Mouse (Mus musculus) cerebellum, adult 8-10 months (tissue): Measurements from ENCODE around the gene Asic2.

Source experiments
- DNase-seq: peaks from one replicate; pipeline ENCODE4 v3.0.0; 2022

Gene Asic2

DNA sequence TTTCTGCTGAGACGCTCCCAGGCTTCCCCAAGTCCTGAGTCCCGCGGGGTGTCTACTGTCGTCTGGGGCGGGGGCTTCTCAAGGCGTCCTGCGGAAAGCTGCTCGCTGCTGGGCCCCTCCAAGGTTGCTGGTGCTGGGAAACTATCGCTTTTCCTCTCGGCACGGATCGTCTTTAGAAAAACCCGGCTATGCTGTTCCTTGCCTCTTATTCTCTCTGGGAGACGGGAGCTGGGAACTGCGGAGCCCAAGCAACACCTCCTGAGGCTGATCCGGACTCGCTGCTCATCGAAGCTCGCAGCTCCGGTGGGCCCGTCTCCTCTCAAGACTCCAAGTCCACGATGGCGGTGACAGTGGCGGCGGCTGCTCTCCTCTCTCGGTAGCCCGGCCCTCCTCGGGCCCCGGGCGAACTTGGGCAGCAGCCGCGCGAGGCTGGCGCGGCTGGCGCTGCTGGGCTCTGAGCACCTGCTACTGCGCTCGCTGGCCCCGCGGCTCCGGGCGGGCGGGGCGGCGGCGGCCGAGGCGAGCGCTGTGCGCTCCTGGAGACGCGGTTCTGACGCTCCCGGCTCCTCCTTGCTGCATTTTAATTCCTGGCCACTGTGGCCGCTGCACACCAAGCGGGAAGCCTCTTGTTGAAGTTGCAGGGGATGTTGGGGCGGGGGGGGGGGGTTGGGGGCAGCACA is 815.0 kb downstream of the Asic2 start:
- peak; percentile 44 for DNase-seq

DNA sequence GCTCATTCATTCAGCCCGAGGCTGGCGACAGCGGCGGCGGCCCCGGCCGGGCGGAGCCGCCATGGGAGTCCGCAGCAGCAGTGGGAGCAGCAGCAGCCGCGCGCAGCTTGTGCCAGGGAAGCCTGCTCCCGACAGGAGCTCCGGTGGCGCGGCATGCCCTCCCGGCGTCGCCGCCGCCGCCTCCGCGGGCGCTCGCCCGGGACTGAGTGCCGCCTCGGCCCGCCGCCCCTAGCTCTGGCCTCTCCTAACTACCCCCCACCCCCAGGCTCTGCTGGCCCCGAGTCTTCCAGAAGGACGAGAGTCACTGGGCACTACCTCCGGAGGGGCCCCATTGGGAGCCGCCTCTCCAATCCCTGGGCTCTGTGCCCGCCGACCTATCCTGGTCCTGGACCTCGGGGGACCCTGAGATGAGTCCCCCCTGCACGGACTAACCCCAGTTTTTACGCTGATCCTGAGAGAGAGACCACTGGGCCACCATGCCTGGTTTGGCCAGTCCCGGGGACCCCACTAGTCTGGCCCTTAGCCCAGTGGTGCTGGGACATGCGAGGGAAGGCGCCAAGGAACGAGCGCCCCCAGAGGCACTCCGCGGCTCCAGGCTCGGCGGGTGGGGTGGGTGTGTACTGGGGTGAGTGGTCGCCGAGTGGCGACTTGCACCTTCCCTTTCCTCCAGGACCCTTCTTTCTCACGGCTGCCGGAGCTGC is 815.6 kb downstream of the Asic2 start:
- DNase-seq = peak; percentile 49

DNA sequence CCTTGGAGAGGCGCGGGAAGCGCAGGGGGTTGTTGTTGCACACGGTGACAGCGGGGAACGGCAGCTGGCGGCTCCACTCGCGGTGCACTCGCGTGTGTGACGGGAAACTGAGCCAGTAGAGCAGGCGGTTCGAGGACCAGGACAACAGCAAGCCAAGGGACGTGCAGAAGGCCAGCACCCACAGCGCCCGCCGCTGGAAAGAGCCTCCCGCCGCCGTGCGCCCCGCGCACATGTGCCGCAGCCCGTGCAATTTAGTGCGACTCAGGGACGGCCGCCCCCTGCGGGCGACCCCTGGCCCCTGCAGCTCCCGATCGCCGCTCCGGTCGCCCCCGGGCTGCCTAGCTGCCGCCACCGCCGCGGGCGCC is 816.3 kb downstream of the Asic2 start:
- DNase-seq = peak; percentile 39

DNA sequence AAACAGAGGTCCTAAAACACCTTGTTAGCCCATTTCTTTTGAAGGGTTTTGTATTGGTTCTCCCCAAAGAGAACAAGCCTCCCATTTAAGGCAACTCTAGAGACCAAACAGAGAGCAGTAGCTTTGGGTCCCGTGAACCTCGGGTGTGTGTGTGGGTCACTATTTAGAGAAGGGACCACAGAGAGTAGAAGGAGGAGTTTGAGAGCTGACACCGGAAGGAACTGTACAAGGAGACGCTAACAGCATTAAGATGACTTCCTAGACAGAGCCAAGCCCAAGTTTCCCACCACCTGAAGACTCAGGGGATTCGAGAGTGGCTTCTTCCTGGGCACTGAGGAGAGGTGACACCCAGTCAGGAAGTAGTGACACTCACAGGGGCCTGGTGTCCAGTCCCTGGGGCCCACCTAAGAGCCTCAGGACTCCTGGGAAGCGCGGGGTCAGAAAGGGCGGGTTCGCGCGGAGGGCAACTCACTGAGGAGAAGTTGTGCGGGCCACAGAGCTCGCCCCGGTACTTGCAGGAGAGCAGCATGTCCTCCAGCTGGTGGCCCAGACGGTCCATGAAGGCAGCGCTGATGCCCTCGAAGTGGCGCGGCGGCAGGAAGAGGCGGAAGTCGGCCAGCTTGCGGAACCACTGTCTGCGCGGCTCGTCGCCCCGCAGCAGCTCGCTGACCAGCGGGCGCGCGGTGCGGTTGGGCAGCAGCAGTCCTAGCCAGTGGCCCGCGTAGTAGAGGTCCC is 816.8 kb downstream of the Asic2 start:
- no peak for DNase-seq

DNA sequence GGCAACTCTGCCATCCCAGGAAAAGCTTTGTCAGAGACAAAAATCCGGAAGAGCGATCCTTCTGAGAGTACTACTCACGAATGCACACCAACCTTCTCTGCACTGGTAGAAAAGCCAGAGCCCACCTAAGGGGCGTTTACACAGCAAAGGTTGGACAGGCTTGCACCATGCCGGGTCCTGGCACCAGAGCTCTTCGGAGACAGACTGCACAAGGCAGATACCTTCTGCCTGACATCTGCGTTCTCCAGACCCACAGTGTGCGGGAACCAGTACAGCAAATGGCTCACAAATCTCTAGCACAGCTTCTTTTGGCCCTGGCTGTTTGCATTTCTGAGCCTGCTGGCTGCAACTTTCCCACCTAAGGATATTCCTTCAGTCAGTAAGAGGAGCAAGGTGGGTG is 817.6 kb downstream of the Asic2 start:
- DNase-seq = peak; percentile 43

DNA sequence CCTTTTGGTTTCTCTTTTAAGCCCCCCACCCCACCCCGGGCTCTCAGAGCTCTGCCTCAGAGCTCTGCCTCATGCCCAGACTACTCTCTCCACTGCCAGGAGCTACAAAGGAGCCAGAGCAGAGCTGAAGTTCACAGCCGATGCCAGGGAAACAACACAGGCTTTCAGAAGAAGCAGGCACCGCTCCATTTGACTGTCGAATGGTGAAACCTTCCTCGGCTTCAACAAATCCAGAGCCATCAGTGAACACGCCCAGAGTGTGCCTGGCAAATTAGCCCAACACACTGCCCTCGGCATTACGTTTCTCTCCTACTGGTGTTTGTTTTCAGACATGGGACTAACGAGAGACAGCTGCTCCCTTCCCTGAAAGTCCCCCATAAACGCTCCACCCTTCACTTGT is 819.8 kb downstream of the Asic2 start:
- no peak for DNase-seq

DNA sequence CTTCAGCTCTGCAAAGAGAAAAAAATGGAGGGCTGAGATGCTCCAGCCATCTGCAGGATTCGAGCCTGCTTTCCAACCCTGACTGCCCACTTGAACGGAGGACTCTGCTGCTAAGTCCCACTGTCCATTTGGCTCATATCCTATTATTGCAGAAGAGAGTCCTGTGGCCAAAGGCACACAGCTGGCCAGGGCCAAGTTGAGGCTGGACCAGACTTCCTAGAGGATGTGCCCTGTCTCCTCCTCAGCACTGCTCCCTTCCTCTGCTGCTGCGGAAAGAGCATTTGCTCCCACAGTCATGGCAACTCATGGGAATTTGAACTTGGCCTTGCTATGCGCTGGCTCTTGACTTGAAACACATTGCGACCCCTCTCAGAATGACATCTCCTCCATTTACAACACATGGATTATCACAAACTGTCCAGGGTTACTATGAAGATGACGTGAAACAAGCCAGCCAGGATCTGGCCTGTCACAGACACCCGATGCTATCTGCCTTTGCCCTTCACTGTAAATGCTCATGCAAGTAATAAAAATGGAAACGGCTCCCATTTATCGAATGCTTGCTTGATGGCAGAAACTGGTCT is 821.6 kb downstream of the Asic2 start:
- no peak for DNase-seq

DNA sequence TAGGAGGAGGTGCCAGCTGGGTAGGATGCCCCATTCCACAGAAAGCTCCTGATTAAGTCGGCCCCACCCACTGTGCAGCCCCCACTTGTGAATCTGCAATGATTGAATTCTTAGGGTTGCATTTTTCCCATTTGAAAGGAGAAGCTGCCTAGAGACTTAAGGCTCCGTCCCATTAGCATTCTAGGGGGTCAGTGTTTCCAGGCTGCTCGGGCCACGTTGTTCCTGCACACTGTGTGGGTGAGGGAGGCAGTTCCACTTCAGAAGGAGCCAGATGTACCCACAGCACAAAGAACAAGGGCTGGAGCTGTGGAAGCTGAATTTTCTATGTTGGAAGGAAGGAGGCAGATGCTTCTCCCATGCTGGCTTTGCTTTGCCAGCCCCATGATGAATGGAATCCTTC is 833.1 kb downstream of the Asic2 start:
- DNase-seq = no peak

DNA sequence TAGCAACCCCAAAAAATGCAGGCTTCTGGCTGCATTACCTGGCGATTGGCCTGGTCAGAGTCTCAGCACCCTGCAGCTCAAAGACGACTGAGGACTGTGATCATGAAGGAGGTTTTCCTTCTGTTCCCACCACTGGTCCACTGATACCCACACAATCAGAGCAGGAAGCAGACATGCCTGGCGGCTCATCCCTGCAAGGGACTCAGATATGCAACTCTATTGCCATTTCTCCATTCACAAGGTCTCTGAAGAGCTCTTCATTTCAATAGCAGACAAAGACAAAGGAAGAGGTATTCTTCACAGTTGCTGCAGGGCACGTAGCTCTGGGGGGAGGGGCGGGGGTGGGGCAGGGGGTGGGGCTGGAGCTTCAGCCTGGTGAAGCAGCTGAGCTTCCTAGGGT is 834.3 kb downstream of the Asic2 start:
- DNase-seq = no peak

DNA sequence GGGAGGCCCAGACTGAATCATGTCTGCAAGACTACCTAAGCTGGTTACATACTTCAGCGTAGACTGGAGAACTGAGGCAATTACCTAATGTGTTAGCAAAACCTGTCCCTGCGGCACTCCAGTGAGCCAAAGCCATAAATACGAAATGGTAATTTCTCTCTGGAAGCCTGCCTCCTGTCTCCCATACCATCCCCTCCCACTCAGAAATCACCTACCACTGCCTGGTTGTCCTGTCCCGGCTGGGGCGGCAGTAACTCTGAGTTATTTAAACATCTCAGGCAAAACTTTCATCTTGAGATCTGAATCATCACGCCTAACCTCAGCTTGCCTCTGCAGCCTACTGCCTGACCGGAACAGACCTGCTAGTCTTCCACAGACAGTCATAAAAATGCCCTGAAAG is 835.6 kb downstream of the Asic2 start:
- DNase-seq = no peak

DNA sequence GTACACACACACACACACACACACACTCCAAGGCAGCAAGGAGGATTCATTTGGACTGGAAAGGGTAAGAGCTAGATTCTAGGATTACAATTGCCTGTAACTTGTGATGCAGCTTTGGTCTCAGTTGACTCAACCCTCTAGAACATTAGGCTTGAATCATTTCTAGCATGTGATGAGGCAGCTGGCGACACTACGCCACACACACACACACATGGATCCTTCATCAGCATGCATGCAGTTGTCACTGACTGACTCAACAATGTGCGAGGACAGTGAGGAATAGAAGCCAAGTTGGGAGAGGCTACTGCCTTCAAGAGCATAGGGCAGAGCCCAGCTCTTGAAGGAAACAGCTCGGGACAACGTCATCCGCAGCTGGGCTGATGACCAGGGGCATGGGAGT is 843.9 kb downstream of the Asic2 start:
- DNase-seq = no peak

DNA sequence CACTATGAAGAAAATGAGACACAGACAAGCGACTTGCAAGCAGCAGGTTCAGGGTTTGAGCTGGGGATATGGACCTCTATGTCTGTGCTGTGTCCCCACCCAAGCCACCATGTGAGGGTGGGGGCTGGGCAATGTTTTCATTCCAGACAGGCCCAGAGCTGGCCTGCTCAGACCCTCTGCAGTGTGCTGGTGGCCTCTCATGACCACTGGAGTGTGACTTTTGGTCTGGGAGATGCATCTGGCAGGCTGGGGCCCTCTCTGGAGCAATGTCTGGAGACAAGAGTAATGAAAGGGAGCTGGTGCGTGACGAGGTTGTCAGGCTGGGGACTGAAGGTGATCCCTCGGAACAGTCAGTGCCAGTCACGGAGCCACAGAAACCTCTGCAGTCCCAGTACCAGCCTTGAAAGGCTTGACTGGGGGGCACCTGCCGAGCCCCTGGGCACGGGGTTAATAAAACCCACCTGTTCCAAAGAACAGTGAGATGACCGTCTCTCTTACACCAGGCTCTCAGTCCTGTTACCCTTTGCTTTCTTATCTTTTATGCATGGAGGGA is 848.2 kb downstream of the Asic2 start:
- no peak for DNase-seq

DNA sequence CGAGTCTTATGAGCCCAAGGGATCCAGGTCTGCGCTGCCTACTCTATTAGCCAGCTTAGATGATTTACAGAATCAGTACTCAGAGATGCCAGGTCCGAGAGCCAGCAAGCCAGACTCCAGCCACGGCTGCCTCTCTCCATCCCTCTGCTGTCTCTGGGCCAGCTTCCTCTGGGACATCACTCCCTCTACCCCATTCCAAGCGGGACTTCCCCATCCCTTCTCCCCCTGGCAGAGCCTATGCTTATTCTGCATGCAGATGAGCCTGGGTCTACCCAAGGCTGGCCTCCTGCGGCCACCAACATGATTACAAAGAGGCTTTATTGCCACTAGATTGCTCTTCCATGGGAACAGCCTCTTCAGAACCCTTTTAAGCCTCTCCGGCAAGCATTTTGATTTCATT is 850.2 kb downstream of the Asic2 start:
- no peak for DNase-seq

DNA sequence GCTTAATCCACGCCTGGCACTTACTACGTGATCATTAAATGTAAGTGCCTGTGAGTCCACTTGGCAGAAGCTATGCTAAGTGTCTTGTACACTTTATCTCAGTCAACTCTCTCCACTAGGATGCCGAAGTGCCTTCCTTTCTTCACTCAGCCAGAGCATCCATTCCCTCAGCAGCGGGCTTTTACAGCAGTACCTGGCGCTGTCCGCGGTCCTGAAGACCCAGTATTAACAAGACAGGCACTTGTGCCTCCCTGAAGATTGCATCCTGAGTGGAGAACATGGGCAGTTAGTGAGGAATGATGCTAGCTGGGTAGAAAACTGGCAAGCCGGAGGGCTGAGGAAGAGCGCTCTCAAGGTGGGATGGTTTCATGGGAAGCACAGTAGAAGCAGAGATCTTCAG is 852.6 kb downstream of the Asic2 start:
- DNase-seq = no peak

DNA sequence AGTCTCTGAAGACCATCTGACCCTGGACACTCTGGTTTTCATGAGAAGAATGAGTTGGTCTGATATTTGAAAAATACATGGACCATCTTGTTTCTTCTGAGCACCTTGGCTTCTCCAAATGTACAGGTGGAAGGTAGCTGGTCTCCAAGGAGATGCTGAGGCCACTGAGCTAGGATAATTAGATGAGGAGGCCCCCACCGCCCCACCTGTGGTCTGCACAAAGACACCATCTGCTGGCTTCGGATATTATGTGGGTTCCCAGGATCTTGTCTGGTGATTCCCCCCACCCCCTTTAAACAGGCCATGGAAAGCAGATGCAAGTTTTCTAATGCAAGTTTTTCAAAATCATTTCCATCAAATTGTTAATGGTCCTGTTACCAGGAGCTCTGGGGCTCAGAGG is 856.6 kb downstream of the Asic2 start:
- no peak for DNase-seq

DNA sequence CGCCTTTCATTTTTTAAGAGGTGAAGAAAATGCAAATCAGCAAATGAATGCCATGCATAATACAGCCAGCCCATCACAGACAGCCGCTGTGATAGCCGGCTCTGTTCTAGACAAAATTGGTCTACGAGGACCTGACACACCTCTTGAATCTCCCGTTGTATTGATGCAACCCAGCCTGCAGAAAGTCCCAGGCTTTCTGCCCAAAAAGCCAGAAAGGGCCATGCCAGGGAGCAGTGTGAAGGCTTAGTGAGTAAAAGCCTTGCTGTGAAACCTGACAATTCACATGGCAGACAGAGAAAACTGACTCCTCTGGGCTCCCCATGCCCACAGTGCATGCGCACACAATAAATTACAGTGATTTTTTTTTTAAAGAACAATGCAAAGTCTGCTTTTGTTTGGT is 858.2 kb downstream of the Asic2 start:
- no peak for DNase-seq

DNA sequence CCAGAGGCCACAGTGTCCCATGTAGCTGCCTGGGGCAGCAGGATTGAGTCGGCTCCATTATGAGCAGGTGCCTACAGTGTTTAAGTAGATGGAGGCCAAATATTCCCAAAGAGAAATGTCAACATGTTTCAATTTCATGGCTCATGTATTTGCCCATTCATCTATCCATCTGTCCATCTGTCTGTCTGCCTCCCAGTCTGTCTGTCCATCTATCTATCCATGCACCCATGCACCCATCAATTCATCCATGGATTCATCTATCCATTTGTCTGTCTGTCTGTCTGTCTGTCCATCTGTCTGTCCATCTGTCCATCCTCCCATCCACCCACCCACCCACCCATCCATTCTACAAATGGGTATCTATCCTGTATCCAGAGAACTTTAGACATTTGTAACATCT is 861.3 kb downstream of the Asic2 start:
- DNase-seq = no peak

DNA sequence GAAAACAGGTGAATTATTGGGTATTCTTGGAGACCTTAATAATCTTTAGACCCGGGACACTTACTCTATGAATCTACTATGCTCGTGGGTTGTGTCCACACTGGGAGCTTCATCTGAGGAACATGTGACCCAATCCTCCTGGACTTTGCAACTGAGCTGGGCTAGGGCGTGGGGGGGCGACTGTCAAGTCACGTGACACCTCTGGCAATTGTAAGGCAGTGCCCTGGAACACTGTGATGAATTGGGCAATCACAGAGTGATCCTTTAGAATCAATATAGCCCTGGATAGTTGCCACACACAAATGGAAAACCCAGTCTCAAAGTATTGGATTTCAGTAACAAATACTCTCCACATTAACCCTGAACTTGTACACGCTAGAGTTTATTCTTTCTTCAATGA is 867.4 kb downstream of the Asic2 start:
- DNase-seq = no peak

DNA sequence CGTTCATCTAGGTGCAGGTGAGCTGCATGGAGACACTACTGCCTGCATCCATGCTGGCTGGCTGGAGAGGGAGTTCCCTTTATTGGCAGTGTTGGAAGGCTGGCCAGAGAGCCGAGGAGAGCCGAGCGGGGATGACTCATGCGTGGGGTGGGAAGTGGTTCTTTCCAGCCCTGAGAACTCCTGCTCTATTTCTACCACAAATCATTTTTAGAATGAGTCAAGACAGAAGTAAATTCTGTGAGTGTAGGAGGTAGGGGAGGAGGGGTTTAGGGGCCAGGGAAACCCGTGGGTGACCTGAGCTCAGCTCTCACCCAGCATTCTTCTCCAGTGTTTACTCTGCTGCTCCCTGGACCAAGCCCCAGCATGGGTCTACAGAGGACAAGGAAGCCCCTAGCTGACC is 872.2 kb downstream of the Asic2 start:
- DNase-seq = peak; percentile 55

DNA sequence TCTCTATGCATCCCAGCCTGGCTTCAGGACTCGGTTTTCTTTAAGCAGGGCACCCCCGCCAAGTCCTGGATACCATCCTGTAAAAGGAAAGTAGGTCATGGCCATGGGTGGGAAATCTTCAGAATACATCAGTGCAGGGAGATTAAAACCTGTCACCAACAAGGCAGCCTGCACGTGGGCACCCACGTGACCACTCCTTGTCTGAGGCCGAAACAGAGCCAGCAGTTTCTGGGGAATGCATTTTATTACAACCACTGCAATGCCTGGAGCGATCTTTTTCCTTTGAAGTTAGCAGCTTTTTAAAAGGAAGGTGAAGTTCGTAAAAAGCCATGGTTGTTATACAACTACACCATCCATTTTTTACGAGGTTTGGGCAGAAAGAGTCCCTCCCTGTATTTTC is 873.7 kb downstream of the Asic2 start:
- peak; percentile 37 for DNase-seq

DNA sequence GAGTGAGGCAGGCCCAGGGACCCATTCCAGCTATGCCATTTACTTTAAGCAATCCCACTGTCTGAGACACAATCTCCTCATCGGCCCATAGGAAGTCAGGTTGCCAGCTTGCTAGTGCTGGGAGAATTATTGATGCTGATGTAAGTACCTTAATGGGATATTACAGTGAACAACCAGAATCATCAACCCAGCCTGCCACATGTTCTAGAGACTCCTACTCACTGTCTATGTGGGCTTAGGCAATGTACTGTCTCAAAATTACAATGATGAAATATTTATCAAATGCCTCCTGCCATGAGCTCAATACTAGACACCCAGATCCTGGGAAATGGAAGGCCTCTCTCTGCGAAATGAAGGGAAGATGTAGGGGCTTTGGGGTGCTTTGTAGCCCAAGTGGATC is 876.1 kb downstream of the Asic2 start:
- no peak for DNase-seq

DNA sequence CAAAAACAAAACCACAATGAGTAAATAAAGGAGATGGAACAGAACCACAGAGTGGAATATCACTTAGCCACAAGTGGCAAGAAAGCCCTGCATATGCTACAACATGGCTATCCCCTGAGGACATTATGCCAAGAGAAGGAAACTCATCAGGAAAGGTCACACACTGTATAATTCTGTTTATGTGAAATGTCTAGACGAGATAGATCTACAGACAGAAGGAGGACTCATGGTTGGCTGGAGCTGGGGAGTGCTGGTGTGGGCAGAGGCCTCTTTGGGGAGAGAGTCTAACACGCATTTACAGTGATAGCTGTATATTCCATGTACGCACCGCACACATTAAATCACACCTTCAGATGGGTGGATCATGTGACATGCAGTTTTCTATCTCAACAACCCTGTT is 884.4 kb downstream of the Asic2 start:
- no peak for DNase-seq

DNA sequence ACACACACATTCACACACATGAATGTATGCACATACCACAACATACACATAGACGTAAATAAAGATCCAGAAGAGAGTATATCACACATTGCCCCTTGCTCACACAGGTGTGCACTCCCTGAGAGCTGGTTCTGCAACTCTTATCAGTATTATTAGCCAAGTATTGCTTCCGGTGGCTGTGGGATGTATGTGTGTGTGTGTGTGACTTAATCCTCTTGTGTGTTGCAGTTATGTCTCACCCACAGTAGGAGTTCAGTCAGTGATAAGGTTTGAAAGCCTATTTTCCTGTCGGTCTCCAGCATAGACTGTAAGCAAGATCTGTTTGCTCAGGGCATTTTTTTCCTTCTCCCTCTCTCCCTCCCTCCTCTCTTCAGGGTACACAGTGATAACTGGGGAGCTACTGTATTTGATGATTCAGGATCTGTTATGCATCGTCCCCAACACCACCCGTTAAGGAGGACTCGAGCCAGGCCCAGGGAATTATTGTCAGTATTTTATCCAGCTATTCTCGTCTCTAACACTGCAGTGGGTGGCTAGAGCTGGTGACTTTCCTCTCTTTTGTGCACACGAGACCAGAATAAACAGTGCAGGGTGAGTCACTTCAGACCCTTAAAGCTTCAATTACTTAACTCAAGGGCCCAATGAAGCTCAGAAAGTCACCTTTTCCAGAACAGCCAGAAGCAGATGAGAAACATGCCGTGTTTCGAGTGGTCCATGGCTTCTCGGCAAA is 888.0 kb downstream of the Asic2 start:
- DNase-seq = no peak
